Mouse (Mus musculus) midbrain, embryonic 15.5 days (tissue): ENCODE results near the gene Ldlr. TPM values are rescaled to one million over a fixed set of nuclear protein-coding genes. Genes with fewer than 3 reads are reported as not detected.

Source experiments
- ATAC-seq: fragments of 200-750 bp; cut with Nextera tagmentation; replicated peaks from 2 replicates; pipeline ENCODE4 v1.8.0; 2017; ENCODE audit warnings: moderate TSS enrichment
- H3K27ac ChIP-seq: fragments of 300-500 bp; sonication (generic); 2 replicates; pipeline ENCODE4 v1.5.1; 2015; ENCODE audit warnings: mild to moderate bottlenecking, inconsistent platforms
- H3K27me3 ChIP-seq: fragments of 300-500 bp; sonication (generic); replicated peaks from 2 replicates; pipeline ENCODE4 v1.6.1; 2015; ENCODE audit warnings: inconsistent platforms
- H3K36me3 ChIP-seq: fragments of 300-500 bp; sonication (generic); replicated peaks from 2 replicates; pipeline ENCODE4 v1.6.1; 2015; ENCODE audit warnings: inconsistent platforms
- H3K4me1 ChIP-seq: fragments of 300-500 bp; sonication (generic); 2 replicates; pipeline ENCODE4 v1.6.1; 2015; ENCODE audit warnings: inconsistent platforms
- H3K4me2 ChIP-seq: fragments of 300-500 bp; sonication (generic); 2 replicates; pipeline ENCODE4 v1.6.1; 2015; ENCODE audit warnings: inconsistent platforms, mild to moderate bottlenecking, moderate library complexity
- H3K4me3 ChIP-seq: fragments of 300-500 bp; sonication (generic); 2 replicates; pipeline ENCODE4 v1.5.1; 2015; ENCODE audit warnings: mild to moderate bottlenecking, inconsistent platforms
- H3K9ac ChIP-seq: fragments of 300-500 bp; sonication (generic); 2 replicates; pipeline ENCODE4 v1.6.1; 2015; ENCODE audit warnings: mild to moderate bottlenecking, inconsistent platforms
- H3K9me3 ChIP-seq: fragments of 300-500 bp; sonication (generic); 2 replicates; pipeline ENCODE4 v1.6.1; 2016; ENCODE audit warnings: inconsistent platforms
- WGBS: fragments of 180-500 bp; shearing (Covaris S2); methylation state at CpG from one replicate; pipeline ENCODE4 v1.1.7; 2015; ENCODE audit warnings: mixed read lengths; 5-methylcytosine and 5-hydroxymethylcytosine counted together
- polyA plus RNA-seq: library from polyadenylated mRNA; unstranded; fragments of >200 nt; fragmentation: Nextera tagmentation; extraction: Ambion mirVana; gene quantifications from 2 replicates; pipeline ENCODE4 v1.2.1, GENCODE M21; 2015

Ldlr gene
- polyA plus RNA-seq, 1 experiment from 2014 or later = 15.9 TPM

DNA sequence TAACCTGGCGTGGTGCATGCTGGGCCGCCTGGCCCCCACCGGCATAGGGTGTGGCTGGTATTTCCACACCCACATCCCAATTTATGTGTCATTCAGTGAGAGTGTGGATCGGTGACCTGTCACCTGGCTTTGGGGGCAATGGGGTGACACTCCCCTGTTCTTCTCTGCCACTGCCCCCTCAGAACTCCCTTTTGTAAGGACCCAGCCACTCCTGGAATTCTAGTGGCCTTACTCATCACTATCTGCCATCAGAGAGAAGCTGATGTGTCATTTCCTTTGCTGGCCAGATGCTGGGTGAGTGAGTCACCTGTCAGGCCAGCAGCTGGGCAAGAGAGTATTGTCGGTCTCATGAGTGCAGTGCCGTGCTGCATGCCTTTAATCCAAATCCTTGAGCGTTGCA lies 6.0 kb downstream of the Ldlr start:
- WGBS = 84% methylated on average over 7 of the region's 7 CpGs
- peaks cover 20% of the 10 kb centered on the region for H3K36me3 ChIP-seq
- H3K27ac ChIP-seq = no peak overlapping the region

DNA sequence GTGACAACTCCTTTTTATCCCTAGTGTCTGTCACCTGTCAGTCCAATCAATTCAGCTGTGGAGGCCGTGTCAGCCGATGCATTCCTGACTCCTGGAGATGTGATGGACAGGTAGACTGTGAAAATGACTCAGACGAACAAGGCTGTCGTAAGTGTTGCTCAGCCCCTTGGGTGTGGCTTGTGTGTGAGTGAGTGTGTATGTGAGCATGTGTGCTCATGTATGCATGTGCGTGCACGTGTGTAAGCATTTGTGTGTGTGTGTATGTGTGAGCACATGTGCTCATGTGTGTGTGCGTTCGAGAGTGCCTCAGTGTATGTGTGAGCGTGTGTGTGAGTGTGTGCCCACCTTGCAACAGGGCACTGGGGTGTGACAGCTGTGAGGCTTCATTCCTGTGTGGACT lies 9.0 kb downstream of the Ldlr start:
- 95% methylated on average over 9 of the region's 9 CpGs for WGBS
- no peak for ATAC-seq

More for the DNA sequence above, 6.0 kb downstream of the Ldlr start:
- no peak overlapping the region for H3K9ac ChIP-seq
- H3K4me3 ChIP-seq = no peak overlapping the region
- ATAC-seq = no peak
- H3K9me3 ChIP-seq = no peaks in the 10 kb centered on the region
- H3K4me2 ChIP-seq = no peak overlapping the region
- peaks cover 24% of the 10 kb centered on the region for H3K4me1 ChIP-seq
- no peaks in the 10 kb centered on the region for H3K27me3 ChIP-seq

DNA sequence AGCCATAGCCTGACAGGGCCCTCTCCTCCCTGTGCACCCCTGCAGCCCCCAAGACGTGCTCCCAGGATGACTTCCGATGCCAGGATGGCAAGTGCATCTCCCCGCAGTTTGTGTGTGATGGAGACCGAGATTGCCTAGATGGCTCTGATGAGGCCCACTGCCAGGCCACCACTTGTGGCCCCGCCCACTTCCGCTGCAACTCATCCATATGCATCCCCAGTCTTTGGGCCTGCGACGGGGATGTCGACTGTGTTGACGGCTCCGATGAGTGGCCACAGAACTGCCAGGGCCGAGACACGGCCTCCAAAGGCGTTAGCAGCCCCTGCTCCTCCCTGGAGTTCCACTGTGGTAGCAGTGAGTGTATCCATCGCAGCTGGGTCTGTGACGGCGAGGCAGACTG lies 10.2 kb downstream of the Ldlr start:
- H3K4me2 ChIP-seq = no peak overlapping the region
- no peak overlapping the region for H3K27ac ChIP-seq
- H3K4me1 ChIP-seq = no peaks in the 10 kb centered on the region
- no peak for ATAC-seq
- no peak overlapping the region for H3K4me3 ChIP-seq
- H3K27me3 ChIP-seq = no peaks in the 10 kb centered on the region
- WGBS = 77% methylated on average over 17 of the region's 17 CpGs
- peaks cover 49% of the 10 kb centered on the region for H3K36me3 ChIP-seq
- no peaks in the 10 kb centered on the region for H3K9me3 ChIP-seq
- H3K9ac ChIP-seq = no peak overlapping the region

More for the DNA sequence above, 9.0 kb downstream of the Ldlr start:
- no peaks in the 10 kb centered on the region for H3K27me3 ChIP-seq
- H3K27ac ChIP-seq = no peak overlapping the region
- H3K9ac ChIP-seq = no peak overlapping the region
- no peak overlapping the region for H3K4me2 ChIP-seq
- H3K4me1 ChIP-seq = no peaks in the 10 kb centered on the region
- H3K36me3 ChIP-seq = peaks cover 41% of the 10 kb centered on the region
- H3K9me3 ChIP-seq = no peaks in the 10 kb centered on the region
- H3K4me3 ChIP-seq = no peak overlapping the region

DNA sequence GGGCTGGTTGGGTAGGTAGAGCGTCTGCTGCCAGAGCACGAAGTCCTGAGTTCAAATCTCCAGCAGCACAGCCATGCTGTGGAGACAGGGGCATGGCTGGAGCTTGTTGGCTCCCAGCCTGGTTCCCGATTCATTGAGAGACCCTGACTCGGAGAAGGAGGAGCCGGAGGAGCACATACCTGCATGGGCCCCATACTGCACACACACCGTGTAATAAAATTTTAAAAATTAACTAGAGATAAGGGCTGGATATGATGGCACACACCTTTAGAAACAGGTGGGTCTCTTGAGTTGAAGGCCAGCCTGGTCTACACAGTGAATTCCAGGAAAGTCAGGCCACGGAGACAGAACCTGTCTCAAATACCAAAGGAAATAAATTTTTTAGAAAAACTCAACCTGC lies 10.7 kb downstream of the Ldlr start:
- no peaks in the 10 kb centered on the region for H3K9me3 ChIP-seq
- no peak overlapping the region for H3K4me2 ChIP-seq
- H3K36me3 ChIP-seq = peaks cover 55% of the 10 kb centered on the region
- no peak for ATAC-seq
- H3K27ac ChIP-seq = no peak overlapping the region
- WGBS = 98% methylated on average over 7 of the region's 7 CpGs
- no peaks in the 10 kb centered on the region for H3K4me1 ChIP-seq
- no peaks in the 10 kb centered on the region for H3K27me3 ChIP-seq
- H3K4me3 ChIP-seq = no peak overlapping the region
- no peak overlapping the region for H3K9ac ChIP-seq

DNA sequence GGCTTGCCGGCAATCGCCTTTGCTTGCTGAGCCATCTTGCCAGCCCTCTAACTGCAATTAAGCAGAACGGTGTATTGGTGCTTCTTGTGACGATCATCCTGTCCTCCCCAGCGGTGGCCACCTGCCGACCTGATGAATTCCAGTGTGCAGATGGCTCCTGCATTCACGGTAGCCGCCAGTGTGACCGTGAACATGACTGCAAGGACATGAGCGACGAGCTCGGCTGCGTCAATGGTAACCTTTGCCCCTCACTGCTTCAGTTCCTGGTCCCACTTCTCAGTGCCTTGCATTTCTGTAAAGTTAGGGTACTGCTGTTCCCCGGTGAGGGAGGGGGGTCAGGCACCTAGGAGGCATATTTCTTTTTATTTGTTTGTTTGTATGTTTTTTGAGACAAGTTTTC lies 11.8 kb downstream of the Ldlr start:
- Histone ChIP-seq H3K9me3 (no peaks in the 10 kb centered on the region), H3K27me3 (no peaks in the 10 kb centered on the region), H3K9ac (no peak overlapping the region), H3K4me2 (no peak overlapping the region), H3K4me3 (no peak overlapping the region), H3K36me3 (peaks cover 63% of the 10 kb centered on the region), H3K27ac (no peak overlapping the region), H3K4me1 (no peaks in the 10 kb centered on the region)
- 91% methylated on average over 14 of the region's 14 CpGs for WGBS
- ATAC-seq = no peak

DNA sequence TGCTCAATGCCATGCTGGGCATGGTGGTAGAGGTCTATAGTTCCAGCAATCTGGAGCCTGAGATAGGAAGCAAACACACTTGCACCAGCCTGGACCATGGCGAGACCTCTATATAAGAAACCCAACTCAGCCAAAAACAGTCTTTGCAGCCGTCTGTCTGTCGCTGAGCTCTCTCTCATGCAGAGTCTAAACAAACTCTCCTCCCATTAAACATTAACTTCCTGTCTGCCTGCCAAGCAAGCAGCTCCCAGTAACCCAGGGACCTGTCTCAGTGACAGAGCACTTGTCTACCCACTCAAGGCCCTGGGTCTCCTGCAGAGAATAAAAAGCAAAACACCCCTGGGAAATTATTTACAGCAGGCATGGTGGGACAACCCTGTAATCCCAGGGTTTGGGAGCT lies 13.3 kb downstream of the Ldlr start:
- Histone ChIP-seq H3K36me3 (peaks cover 64% of the 10 kb centered on the region), H3K27me3 (no peaks in the 10 kb centered on the region), H3K4me3 (no peak overlapping the region), H3K9me3 (no peaks in the 10 kb centered on the region), H3K27ac (no peak overlapping the region), H3K9ac (no peak overlapping the region), H3K4me2 (no peak overlapping the region), H3K4me1 (no peaks in the 10 kb centered on the region)
- no peak for ATAC-seq
- WGBS = 85% methylated on average over 3 of the region's 3 CpGs

DNA sequence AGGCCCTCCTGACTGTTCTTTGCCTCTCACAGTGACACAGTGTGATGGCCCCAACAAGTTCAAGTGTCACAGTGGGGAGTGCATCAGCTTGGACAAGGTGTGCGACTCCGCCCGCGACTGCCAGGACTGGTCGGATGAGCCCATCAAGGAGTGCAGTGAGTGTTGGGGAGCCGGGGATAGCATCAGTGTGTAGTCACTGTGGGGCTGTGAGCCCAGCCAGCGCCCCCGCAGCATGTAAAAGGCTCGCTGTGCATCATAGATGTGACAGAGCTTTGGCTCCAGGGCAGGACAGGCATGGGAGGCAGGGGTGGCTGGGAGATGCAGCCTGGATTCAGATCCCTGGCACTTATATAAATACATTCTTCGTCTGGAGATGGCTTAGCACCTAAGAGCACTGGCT lies 13.9 kb downstream of the Ldlr start:
- peaks cover 69% of the 10 kb centered on the region for H3K36me3 ChIP-seq

DNA sequence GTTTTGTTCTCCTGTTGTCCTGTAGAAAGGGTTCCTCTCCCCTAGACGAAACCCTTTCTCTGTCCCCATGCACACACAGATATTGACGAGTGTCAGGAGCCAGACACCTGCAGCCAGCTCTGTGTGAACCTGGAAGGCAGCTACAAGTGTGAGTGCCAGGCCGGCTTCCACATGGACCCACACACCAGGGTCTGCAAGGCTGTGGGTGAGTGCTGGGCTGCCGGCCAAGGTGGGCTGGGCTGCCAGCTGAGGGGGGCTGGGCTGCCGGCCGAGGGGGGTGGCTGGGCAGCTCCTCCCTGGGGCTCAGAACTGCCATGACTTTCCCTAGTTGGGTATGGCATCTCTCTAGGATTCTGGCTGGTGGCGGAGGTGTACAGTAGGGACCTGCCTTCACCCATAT lies 15.5 kb downstream of the Ldlr start:
- no peak for ATAC-seq

More for the DNA sequence above, 13.9 kb downstream of the Ldlr start:
- Histone ChIP-seq H3K9ac (no peak overlapping the region), H3K4me2 (no peak overlapping the region), H3K4me1 (no peaks in the 10 kb centered on the region), H3K9me3 (no peaks in the 10 kb centered on the region), H3K27ac (no peak overlapping the region), H3K4me3 (no peak overlapping the region), H3K27me3 (no peaks in the 10 kb centered on the region)
- 96% methylated on average over 10 of the region's 10 CpGs for WGBS
- ATAC-seq = no peak

DNA sequence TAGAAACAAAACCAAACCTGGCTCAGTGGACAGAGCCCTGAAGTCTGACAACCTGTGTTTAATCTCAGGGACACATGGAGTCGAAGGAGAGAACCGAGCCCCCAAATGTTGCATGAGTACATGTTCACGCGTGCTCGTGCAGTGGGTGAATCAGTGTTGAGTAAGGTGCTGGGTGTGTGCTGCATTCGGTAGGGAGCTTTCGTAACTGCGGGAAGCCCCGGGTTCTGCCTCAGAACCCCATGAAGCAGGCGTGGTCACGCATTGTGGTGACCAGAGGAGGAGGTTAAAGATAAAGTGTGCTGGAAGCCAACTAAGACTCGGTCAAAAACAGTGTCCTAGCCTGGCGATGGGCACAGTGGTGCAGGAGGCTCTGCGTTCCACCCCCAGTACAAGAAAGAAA lies 17.1 kb downstream of the Ldlr start:
- no peak overlapping the region for H3K4me2 ChIP-seq
- no peak for ATAC-seq
- H3K36me3 ChIP-seq = peaks cover 62% of the 10 kb centered on the region
- no peak overlapping the region for H3K4me3 ChIP-seq
- H3K9me3 ChIP-seq = no peaks in the 10 kb centered on the region
- 97% methylated on average over 14 of the region's 14 CpGs for WGBS
- H3K4me1 ChIP-seq = no peaks in the 10 kb centered on the region
- H3K27ac ChIP-seq = no peak overlapping the region
- H3K27me3 ChIP-seq = no peaks in the 10 kb centered on the region
- no peak overlapping the region for H3K9ac ChIP-seq

More for the DNA sequence above, 15.5 kb downstream of the Ldlr start:
- Histone ChIP-seq H3K4me1 (no peaks in the 10 kb centered on the region), H3K36me3 (peaks cover 62% of the 10 kb centered on the region), H3K4me3 (no peak overlapping the region), H3K27ac (no peak overlapping the region), H3K4me2 (no peak overlapping the region), H3K9me3 (no peaks in the 10 kb centered on the region), H3K9ac (no peak overlapping the region), H3K27me3 (no peaks in the 10 kb centered on the region)
- 88% methylated on average over 7 of the region's 7 CpGs for WGBS

DNA sequence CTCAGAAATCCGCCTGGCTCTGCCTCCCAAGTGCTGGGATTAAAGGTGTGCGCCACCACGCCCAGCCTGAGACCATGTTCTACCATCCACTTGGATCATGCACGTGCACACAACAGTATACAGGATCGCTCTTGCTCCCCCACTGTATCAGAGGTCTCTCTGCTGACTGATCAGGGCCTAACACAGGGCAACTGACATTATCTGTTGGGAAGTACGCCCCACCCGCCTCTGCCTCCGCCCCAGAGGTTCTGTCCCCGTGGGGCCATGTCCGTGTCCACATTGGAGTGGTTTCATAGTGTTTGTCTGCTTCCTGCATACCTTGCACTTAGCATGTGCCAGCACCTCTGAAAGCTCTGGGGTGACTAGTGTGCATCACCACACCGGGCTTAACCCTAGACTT lies 18.2 kb downstream of the Ldlr start:
- Histone ChIP-seq H3K4me3 (no peak overlapping the region), H3K9ac (no peak overlapping the region), H3K9me3 (no peaks in the 10 kb centered on the region), H3K4me2 (no peak overlapping the region), H3K27ac (no peak overlapping the region), H3K4me1 (no peaks in the 10 kb centered on the region), H3K27me3 (no peaks in the 10 kb centered on the region), H3K36me3 (peaks cover 61% of the 10 kb centered on the region)
- no peak for ATAC-seq
- WGBS = 95% methylated on average over 11 of the region's 11 CpGs

DNA sequence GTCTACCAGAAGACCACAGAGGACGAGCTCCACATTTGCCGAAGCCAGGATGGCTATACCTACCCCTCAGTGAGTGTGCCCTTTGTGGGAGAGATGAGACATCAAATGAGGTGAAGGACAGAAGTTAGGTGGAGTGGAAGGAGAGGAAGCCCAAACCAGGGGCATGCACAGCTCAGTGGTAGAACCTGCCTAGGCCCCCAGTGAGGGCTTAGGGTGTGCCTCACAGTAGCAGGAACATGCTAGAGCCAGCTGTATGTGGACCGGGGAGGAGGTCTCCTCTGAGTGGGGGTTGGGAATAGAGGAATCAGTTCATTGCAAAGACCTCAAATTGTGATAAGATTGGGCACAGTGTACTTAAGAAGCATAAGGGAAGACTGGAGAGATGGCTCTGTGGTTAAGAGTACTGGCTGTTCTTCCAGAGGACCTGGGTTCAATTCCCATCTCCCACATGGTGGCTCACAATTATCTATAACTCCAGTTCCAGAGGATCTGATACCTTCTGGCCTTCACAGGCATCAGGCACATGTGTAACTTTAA lies 24.0 kb downstream of the Ldlr start:
- no peak overlapping the region for H3K4me3 ChIP-seq
- WGBS = 96% methylated on average over 3 of the region's 3 CpGs
- no peak for ATAC-seq
- H3K27ac ChIP-seq = no peak overlapping the region
- H3K9ac ChIP-seq = no peak overlapping the region
- no peak overlapping the region for H3K4me2 ChIP-seq
- H3K9me3 ChIP-seq = no peaks in the 10 kb centered on the region
- H3K4me1 ChIP-seq = no peaks in the 10 kb centered on the region
- H3K27me3 ChIP-seq = no peaks in the 10 kb centered on the region
- H3K36me3 ChIP-seq = peaks cover 33% of the 10 kb centered on the region

DNA sequence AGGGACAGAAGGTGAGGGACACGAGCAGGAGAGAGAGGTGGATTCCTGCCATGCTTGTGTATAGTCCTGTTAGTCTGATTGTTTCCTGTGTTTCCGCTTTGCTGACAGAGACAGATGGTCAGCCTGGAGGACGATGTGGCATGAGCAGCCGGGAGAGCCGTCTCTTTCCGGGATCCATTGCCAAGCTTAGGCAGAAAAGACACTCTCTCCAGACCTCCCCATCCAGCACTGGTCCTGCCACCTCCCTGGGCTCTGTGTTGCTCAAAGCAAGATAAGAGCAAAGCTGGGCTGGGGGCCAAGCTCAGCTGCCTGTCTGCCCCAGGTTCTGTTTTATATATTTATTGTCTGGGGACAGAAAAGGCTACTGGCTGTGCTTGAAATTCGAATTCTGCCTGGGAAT lies 24.8 kb downstream of the Ldlr start:
- no peaks in the 10 kb centered on the region for H3K4me1 ChIP-seq
- no peak overlapping the region for H3K4me3 ChIP-seq
- H3K36me3 ChIP-seq = peaks cover 26% of the 10 kb centered on the region
- H3K9me3 ChIP-seq = no peaks in the 10 kb centered on the region
- H3K9ac ChIP-seq = no peak overlapping the region
- H3K27ac ChIP-seq = 0 out of 2 replicates have a peak overlapping the region, but pooled peaks have one; percentile 32
- H3K27me3 ChIP-seq = no peaks in the 10 kb centered on the region
- no peak for ATAC-seq
- H3K4me2 ChIP-seq = no peak overlapping the region
- WGBS = 70% methylated on average over 7 of the region's 7 CpGs

DNA sequence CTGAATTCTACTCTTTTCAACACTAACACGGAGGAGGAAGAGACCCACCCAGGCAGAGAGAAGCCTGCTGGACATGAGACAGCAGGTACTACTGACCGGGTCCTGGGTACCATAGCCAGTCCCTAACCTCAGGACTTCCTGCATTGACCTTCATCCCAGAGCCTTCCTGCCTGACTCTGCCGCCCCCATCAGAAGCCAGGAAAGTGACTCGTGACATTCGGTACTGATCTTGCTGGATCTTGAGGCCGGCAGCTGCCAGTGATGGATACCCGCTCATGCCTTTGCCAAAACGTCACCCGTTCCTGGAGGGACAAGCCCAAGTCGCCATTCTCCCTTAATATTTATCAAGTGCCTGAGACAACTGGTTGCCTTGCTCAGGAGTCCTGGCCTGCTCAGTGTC lies 25.2 kb downstream of the Ldlr start:
- Histone ChIP-seq H3K9ac (no peak overlapping the region), H3K27ac (no peak overlapping the region), H3K4me1 (no peaks in the 10 kb centered on the region), H3K9me3 (no peaks in the 10 kb centered on the region), H3K4me3 (no peak overlapping the region), H3K27me3 (no peaks in the 10 kb centered on the region), H3K36me3 (peaks cover 26% of the 10 kb centered on the region), H3K4me2 (no peak overlapping the region)
- ATAC-seq = no peak
- 86% methylated on average over 10 of the region's 10 CpGs for WGBS
